ENCODE assay signal across 9 mouse cellular contexts in genomic region chr10:38875667-38876245, GRCm38 (mm10). TPM values are rescaled to one million over a fixed set of nuclear protein-coding genes. Genes with fewer than 3 reads are reported as not detected.
DNase-seq lines count a peak whose midpoint lies in the region; ATAC-seq lines count a peak whose summit lies in the region.
"Had no signal": no experiment of that assay in that cellular context is flagged by ENCODE, and none has a peak within 500 bp of the region (broad histone marks: within the 10 kb centered on the region; RNA-seq: fewer than 3 reads in every experiment).

No protein-coding gene starts in this region.

- no peak overlapping the region for H3K27ac ChIP-seq in limb, embryonic 11.5 days (replicated peaks; ENCODE audit: low read depth, low read length)
- H3K27ac ChIP-seq: midbrain, embryonic 12.5 days had no signal

- no peak overlapping the region for H3K9ac ChIP-seq in limb, embryonic 11.5 days (ENCODE audit: low read length)
- H3K9ac ChIP-seq: midbrain, embryonic 12.5 days had no signal

- H3K27me3 ChIP-seq in limb, embryonic 11.5 days (ENCODE audit: control insufficient read depth, insufficient read depth, low read length): no peaks in the 10 kb centered on the region
- H3K27me3 ChIP-seq: midbrain, embryonic 12.5 days had no signal

- peak; percentile 24 for DNase-seq in cerebellum, adult 8-10 months
- DNase-seq in ovary, postnatal 36 days (ENCODE audit: low spot score): peak; percentile 31
- DNase-seq in ovary, adult 18-20 months (ENCODE audit: low spot score): no peak
- peak; percentile 40 for DNase-seq in embryo, embryonic 10 days (ENCODE audit: low spot score)
- DNase-seq in hindlimb bud, embryonic 11.5 days (ENCODE audit: extremely low spot score, low read depth, low spot score): peak; percentile 57
- DNase-seq in limb, embryonic 11.5 days (ENCODE audit: low spot score): peak; percentile 78
- peak; percentile 49 for DNase-seq in right cerebral cortex, postnatal 25 days

- no peaks in the 10 kb centered on the region for H3K4me1 ChIP-seq in limb, embryonic 11.5 days (ENCODE audit: control insufficient read depth, insufficient read depth, low read length)
- H3K4me1 ChIP-seq: midbrain, embryonic 12.5 days had no signal

- H3K36me3 ChIP-seq in limb, embryonic 11.5 days (ENCODE audit: control insufficient read depth, insufficient read depth, low read length): no peaks in the 10 kb centered on the region
- H3K36me3 ChIP-seq: midbrain, embryonic 12.5 days had no signal

- H3K9me3 ChIP-seq in limb, embryonic 11.5 days (ENCODE audit: control insufficient read depth, low read length): no peaks in the 10 kb centered on the region
- H3K9me3 ChIP-seq: midbrain, embryonic 12.5 days had no signal

- H3K4me2 ChIP-seq in limb, embryonic 11.5 days (ENCODE audit: low read depth, severe bottlenecking): no peak overlapping the region
- H3K4me2 ChIP-seq: midbrain, embryonic 12.5 days had no signal

- ATAC-seq in cerebellum, adult (ENCODE audit: insufficient number of reproducible peaks, low FRiP score, low TSS enrichment): no peak
- peak; percentile 60; the same call in 1 of the 2 replicates for ATAC-seq in limb, embryonic 11.5 days (ENCODE audit: insufficient number of reproducible peaks, low FRiP score, low TSS enrichment, low read depth)

- WGBS in limb, embryonic 11.5 days: 12% methylated on average over 5 of the region's 5 CpGs

- H3K4me3 ChIP-seq in limb, embryonic 11.5 days (ENCODE audit: low read depth, low read length): no peak overlapping the region
- H3K4me3 ChIP-seq: midbrain, embryonic 12.5 days had no signal

RNA-seq across cellular contexts. Expression of gene Rfpl4b, which starts 54.2 kb away (rescaled TPM):
- polyA plus RNA-seq in limb, embryonic 11.5 days (2014; fragmentation: Nextera tagmentation; extraction: Ambion mirVana): not detected in 2 replicates
- polyA plus RNA-seq: midbrain, embryonic 12.5 days had no signal
